Mouse (Mus musculus) lung, postnatal 0 days (tissue): ENCODE measurements around the gene Gpr33.

Source experiments
- CTCF ChIP-seq: IDR thresholded peaks from 2 replicates; pipeline ENCODE4 v1.5.1; 2016; ENCODE audit warnings: antibody characterized with exemption, mild to moderate bottlenecking
- EP300 ChIP-seq: IDR thresholded peaks from 2 replicates; pipeline ENCODE4 v1.6.1; 2016; ENCODE audit warnings: antibody characterized with exemption, mild to moderate bottlenecking, control low read depth

GRCm38 (mm10) chr12:51974381-51974780, 53.5 kb downstream of the Gpr33 start:
- TF ChIP-seq EP300 (no peak), CTCF (no peak)
